Mouse (Mus musculus) small intestine, adult 2 months (tissue): Measurements from ENCODE around the gene Dntt. TPM values are rescaled to one million over a fixed set of nuclear protein-coding genes. Genes with fewer than 3 reads are reported as not detected.

Source experiments
- H3K27ac ChIP-seq: fragments of 200-500 bp; 2 replicates; pipeline ENCODE4 v1.5.1; 2012; ENCODE audit warnings: low read depth, low read length, control low read depth, inconsistent platforms; ENCODE audit not compliant: insufficient read depth
- H3K27me3 ChIP-seq: fragments of 200-500 bp; 2 replicates; pipeline ENCODE4 v1.6.1; 2012; ENCODE audit warnings: mild to moderate bottlenecking, moderate library complexity, low read length, inconsistent platforms; ENCODE audit not compliant: control insufficient read depth, insufficient read depth
- H3K36me3 ChIP-seq: fragments of 200-500 bp; 2 replicates; pipeline ENCODE4 v1.6.1; 2012; ENCODE audit warnings: mild to moderate bottlenecking, low read length, control low read depth, inconsistent platforms; ENCODE audit not compliant: control insufficient read depth, insufficient read depth
- H3K4me1 ChIP-seq: fragments of 200-500 bp; 2 replicates; pipeline ENCODE4 v1.6.1; 2012; ENCODE audit warnings: low read length, inconsistent platforms, mixed read lengths; ENCODE audit not compliant: control insufficient read depth, insufficient read depth, insufficient read length
- H3K4me3 ChIP-seq: fragments of 200-500 bp; 2 replicates; pipeline ENCODE4 v1.5.1; 2012; ENCODE audit warnings: low read depth, mild to moderate bottlenecking, control low read depth, inconsistent platforms, low read length, moderate library complexity
- CTCF ChIP-seq: fragments of 200-500 bp; IDR thresholded peaks from 2 replicates; pipeline ENCODE4 v1.5.1; 2012; ENCODE audit warnings: low read depth, mild to moderate bottlenecking, control low read depth, inconsistent platforms, low read length, moderate library complexity, mixed read lengths; ENCODE audit not compliant: insufficient replicate concordance, insufficient read length; ENCODE audit errors: extremely low read depth
- POLR2A ChIP-seq: fragments of 200-500 bp; IDR thresholded peaks from 2 replicates; pipeline ENCODE4 v1.6.1; 2012; ENCODE audit warnings: low read depth, mild to moderate bottlenecking, control low read depth, inconsistent platforms, low read length, moderate library complexity
- WGBS: fragments of 180-500 bp; shearing (Covaris S2); methylation state at CpG from one replicate; pipeline ENCODE4 v1.1.7; 2018; 5-methylcytosine and 5-hydroxymethylcytosine counted together
- polyA plus RNA-seq: library from polyadenylated mRNA; depleted of rRNA; stranded (reverse); fragments of >200 nt; gene quantifications from 2 replicates; pipeline ENCODE4 v1.2.3, GENCODE M21; 2012

Gene Dntt
- polyA plus RNA-seq, 1 experiment = not detected

DNA sequence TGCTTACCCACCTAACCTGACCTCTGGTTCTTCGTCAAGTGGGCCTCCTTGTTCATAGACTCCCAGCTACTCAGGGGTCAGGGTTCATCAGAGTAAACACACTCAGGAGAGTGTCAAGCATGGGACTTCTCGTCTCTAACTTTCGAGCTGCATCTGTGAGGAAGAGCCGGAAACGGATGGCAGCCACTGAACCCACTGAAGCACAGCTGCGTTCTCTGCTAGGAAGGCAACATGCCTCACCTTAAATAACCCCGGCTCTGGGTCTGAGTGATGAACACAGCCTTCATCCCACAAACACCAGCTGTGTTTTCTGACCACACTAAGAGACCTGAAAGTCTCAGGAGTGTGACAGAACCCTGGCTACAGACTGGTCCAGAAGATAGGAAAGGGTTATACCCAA, 10.0 kb downstream of the Dntt start:
- TF ChIP-seq CTCF (no peak), POLR2A (no peak)

DNA sequence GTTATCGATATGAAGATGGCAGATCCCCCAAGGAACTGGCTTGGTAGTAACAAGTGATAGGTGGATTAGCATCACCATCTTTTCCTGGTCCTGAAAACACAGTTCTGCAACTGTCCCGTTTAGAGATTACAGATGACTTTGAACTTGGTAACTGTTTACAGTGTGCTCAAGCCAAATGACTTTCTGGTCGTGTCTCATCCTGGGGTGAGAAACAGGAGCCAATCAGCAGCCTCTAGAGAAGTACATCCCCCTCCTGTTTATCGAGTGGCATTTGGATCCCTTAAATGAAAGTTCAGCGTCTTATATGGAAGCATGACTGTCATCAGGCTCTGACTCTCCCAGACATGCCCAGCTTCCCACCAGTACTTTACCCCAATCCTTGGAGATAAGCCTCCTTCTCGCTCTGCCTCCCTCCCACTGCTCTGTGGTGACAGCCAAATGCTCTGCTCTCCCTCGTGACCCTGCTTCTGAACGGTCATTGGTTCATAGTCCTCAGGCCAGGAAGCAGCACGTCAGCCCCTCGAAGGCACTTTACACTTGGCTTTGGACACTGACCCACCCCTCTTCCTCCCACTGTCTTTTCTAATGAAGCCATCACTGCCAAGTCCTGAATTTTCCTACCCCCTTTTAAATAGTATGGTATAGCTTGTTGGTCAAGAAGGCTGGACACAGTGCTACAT, 16.2 kb downstream of the Dntt start:
- 37% methylated on average over 10 of the region's 10 CpGs for WGBS

More for the DNA sequence above, 10.0 kb downstream of the Dntt start:
- Histone ChIP-seq H3K27me3 (no peaks in the 10 kb centered on the region), H3K4me1 (no peaks in the 10 kb centered on the region), H3K36me3 (no peaks in the 10 kb centered on the region), H3K27ac (no peak overlapping the region), H3K4me3 (no peak overlapping the region)
- 54% methylated on average over 7 of the region's 7 CpGs for WGBS

DNA sequence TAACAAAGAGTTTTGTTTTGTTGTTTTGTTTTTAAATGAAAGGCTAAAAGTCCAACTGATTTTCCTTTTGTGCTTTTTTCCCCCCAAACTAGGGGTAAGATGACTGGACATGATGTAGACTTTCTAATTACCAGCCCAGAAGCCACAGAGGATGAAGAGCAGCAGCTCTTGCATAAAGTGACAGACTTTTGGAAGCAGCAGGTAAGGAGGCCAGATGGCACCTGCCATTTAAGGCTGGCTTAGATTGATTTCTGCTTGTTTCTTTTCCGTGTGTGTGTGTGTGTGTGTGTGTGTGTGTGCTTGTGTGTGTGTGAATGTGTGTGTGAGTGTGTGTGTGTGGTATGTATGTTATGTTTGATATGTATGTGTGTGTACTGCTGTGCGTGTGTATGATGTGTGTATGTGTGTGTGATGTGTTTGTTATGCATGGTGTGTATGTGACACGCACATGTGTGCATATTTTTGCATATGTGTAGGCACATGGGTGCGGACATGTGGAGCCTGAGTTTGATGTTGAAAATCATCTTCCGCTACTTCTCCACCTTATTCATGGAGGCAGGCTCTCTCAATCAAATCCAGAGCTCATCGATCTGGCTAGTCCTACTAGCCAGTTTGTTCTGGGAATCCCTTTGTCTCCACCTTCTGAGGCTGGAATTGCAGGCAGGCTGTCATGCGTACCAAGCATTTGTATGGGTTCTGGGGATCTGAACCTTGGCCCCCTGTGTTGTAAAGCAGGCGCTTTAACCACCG, 18.5 kb downstream of the Dntt start:
- no peaks in the 10 kb centered on the region for H3K36me3 ChIP-seq
- TF ChIP-seq POLR2A (no peak), CTCF (no peak)
- no peaks in the 10 kb centered on the region for H3K27me3 ChIP-seq
- H3K27ac ChIP-seq = no peak overlapping the region
- H3K4me1 ChIP-seq = no peaks in the 10 kb centered on the region
- no peak overlapping the region for H3K4me3 ChIP-seq
- 69% methylated on average over 9 of the region's 9 CpGs for WGBS

More for the DNA sequence above, 16.2 kb downstream of the Dntt start:
- Histone ChIP-seq H3K27ac (no peak overlapping the region), H3K4me1 (no peaks in the 10 kb centered on the region), H3K36me3 (no peaks in the 10 kb centered on the region), H3K27me3 (no peaks in the 10 kb centered on the region), H3K4me3 (no peak overlapping the region)
- TF ChIP-seq CTCF (no peak), POLR2A (no peak)

DNA sequence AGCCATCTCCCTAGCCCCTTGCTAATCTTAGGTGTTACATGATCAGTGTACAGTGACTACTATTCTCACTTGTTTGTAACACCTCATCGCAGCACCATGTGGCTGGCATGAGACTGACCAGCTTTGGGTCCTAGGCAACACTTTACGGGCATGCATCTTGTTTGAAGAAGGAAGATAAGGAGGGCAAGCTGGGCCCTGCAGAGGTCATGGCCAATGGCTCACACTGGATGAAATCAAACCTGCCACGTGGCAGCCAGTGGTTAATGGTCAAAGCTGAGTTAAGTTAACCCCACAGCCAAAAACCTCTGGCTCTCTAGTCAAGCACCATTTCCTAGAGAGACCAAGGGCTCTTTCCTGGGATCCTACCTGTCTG, 19.1 kb downstream of the Dntt start:
- no peaks in the 10 kb centered on the region for H3K27me3 ChIP-seq
- H3K27ac ChIP-seq = no peak overlapping the region
- no peaks in the 10 kb centered on the region for H3K4me1 ChIP-seq
- WGBS = 50% methylated on average over 3 of the region's 3 CpGs
- H3K4me3 ChIP-seq = no peak overlapping the region
- TF ChIP-seq CTCF (no peak), POLR2A (no peak)
- H3K36me3 ChIP-seq = no peaks in the 10 kb centered on the region

DNA sequence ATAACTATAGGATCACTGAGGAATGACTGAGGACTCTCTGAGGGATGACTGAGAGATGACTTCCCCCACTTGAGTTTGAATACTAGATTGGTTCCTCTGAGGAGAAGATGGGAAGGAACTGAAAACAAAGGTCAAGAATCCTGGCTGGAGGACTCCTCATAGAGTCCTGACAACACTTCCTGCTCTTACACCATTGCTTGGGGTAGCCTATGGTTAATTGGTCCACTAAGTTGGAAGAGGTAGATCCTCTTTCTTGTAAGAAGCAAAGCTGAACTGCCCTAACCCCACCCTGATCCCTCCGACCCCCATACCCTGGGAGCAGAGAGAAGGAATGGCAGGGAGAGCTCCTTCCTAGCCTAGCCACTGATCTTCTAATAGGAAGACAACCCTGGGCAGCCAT, 22.6 kb downstream of the Dntt start:
- no peak overlapping the region for H3K4me3 ChIP-seq
- TF ChIP-seq CTCF = no peak
- no peak for TF ChIP-seq POLR2A
- no peaks in the 10 kb centered on the region for H3K27me3 ChIP-seq
- H3K4me1 ChIP-seq = no peaks in the 10 kb centered on the region
- H3K36me3 ChIP-seq = no peaks in the 10 kb centered on the region
- WGBS = 77% methylated on average over 1 of the region's 1 CpGs
- no peak overlapping the region for H3K27ac ChIP-seq

DNA sequence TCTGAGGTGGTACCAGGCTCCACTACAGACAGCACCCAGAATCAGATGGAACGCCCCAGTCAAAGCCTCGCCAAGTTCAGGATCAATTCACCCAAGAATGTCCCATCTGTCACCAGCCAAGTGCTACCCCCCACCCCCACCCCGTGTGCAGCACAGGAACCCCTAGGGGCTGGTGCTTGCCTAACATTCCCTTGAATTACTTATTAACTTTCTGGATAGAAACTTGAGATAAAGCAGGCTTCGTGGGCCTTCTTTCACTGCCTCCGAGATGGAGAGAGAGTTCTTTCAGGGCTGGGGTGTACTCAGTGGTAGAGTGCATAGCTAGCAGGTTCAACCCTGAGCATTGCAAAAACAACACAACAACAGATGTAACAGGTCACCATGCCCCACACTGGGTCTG, 23.2 kb downstream of the Dntt start:
- Histone ChIP-seq H3K4me1 (no peaks in the 10 kb centered on the region), H3K4me3 (no peak overlapping the region), H3K27me3 (no peaks in the 10 kb centered on the region), H3K27ac (no peak overlapping the region), H3K36me3 (no peaks in the 10 kb centered on the region)
- 30% methylated on average over 5 of the region's 5 CpGs for WGBS
- TF ChIP-seq CTCF = no peak
- TF ChIP-seq POLR2A = no peak

DNA sequence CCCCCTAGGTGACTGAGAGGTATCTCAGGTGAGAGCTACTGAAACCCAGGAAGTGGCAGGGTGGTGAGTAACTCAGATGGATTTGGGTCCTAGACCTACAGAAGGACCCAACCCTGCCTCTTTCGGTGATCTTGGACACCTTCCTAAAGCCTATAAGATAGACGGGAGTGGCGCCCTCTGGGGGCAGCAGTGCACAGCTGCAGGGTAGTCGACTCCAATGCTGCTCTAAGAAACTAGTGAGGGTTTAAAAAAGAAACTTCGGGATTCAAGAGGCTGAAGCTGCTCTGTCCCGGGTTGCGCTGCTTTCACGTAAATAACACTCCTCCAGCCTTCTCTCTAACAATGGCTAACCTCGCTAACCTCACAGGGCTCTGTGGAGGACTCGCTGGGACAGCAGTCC, 24.5 kb downstream of the Dntt start:
- Histone ChIP-seq H3K4me1 (no peaks in the 10 kb centered on the region), H3K27me3 (no peaks in the 10 kb centered on the region), H3K36me3 (no peaks in the 10 kb centered on the region), H3K27ac (no peak overlapping the region), H3K4me3 (no peak overlapping the region)
- TF ChIP-seq POLR2A (no peak), CTCF (peak; percentile 69; the same call in 1 of the 2 replicates)
- WGBS = 32% methylated on average over 10 of the region's 10 CpGs
